Mouse (Mus musculus) heart, adult 8-10 months (tissue): ENCODE data around the gene Isg20l2. TPM values are rescaled to one million over a fixed set of nuclear protein-coding genes. Genes with fewer than 3 reads are reported as not detected.
"Not testable (repeated sequence)": the region's sequence is repeated elsewhere in the genome, so short reads cannot be mapped to it uniquely, and the experiment has no call there.

Experiments used
- DNase-seq: peaks from one replicate; pipeline ENCODE4 v3.0.0; 2022; ENCODE audit warnings: low spot score
- total RNA-seq, 4 experiments: library from RNA; stranded (reverse); gene quantifications; 2 replicates each; pipeline ENCODE4 v1.2.4; 2022

Gene Isg20l2
- 1 to 10 TPM; 9.0 to 9.8 (median 9.7) TPM for total RNA-seq

GRCm38 (mm10) chr3:87930078-87930795 is at the start of gene Isg20l2, which contains the start of gene Rrnad1:
Gene Isg20l2, plus strand, starts transcription at chr3:87930314.
Gene Rrnad1, minus strand, starts transcription at chr3:87930717.
- DNase-seq, result peak; percentile 97

GRCm38 (mm10) chr3:87884291-87884690 is 45.8 kb upstream of the Isg20l2 start:
- no peak for DNase-seq

GRCm38 (mm10) chr3:87884708-87885251 is 45.3 kb upstream of the Isg20l2 start:
- no peak for DNase-seq

DNA sequence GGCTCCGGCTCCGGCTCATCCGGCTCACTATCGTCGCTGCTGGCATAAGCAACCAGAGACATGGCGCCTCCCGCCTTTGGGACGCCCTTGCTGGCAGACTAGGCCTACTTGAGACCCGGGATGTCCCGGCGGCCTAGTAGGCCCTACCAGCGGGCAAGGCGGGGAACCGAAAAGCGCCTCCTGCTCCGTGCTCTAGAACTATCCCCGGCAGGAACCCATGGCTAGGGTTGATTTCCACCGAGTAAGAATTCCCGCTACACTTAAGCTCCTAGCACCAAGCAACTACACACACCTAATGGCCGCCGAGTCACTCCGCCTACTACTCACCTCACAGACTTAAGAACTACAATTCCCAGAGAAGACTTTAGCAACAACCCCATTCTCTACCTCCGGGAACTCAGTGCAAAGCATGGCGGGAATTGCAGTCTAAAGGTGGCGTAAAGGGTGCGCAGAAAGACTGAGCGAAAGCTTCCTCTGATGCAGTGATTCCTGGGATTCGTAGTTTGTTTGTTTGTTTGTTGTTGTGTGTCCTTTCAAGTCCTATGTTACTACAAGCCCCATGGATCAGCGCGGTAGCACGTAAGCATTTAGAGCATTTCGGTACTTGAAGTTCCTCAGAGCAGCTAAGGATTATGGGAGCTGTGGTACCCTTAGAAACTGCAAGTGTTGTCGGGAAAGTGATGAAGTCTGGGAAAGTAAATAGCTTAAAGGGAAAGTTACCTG is 44.7 kb upstream of the Isg20l2 start, which contains the start of gene Prcc:
Gene Prcc (minus strand): TSS at position 328 of the 723 bp plus-strand sequence.
- peak; percentile 99 for DNase-seq

DNA sequence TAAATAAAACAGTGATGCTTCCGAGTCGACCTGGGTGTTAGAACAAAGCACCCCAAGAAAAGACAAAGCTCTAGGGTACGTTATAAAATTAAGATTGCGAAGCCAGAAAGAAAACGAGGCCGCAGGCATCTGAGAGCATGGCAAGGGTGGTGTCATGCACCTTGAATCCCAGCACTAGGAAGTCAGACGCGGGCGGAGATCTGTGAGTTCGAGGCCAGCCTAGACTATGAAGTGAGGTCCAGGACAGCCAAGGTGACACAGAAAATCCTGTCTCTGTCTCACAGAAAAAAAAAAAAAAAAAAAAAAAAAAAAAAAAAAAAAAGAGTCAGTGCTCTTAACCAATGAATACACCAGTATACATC is 44.1 kb upstream of the Isg20l2 start:
- DNase-seq, result no peak

DNA sequence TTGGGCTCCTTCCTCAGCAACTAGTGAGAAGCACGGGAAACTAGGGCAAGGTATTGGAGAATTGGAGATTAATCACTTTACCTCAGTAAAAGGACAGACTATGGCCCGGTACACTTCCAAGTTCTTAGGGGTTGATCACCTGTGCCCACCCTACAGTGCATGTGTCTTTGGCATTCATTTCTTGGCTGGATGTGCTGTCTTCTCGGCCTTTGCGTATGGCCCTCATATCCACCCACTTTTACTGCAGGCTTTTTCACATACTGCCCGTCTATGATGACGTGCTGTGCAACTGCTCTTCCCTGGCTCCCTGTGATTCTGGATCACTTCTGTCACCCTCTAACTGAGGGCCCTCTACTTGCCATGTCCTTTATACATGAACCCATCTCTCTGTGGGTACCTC is 43.7 kb upstream of the Isg20l2 start:
- DNase-seq, result no peak

DNA sequence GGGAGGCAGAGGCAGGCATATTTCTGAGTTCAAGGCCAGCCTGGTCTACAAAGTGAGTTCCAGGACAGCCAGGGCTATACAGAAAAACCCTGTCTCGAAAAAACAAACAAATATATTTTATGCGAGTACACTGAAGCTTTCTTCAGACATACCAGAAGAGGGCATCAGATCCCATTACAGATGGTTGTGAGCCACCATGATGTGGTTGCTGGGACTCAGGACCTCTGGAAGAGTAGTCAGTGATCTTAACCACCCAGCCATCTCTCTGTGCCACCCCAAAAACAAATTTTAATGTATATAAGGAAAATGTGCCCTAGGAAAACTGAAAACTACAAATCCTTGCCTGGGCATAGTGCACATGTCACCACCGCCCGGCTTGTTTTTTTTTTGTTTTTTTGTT is 42.7 kb upstream of the Isg20l2 start:
- DNase-seq, result not testable (repeated sequence)

GRCm38 (mm10) chr3:87891481-87891880 is 38.6 kb upstream of the Isg20l2 start:
- no peak for DNase-seq

- DNase-seq, result no peak
Observed at GRCm38 (mm10) chr3:87893367-87893905, 36.7 kb upstream of the Isg20l2 start.

- no peak for DNase-seq
Observed at GRCm38 (mm10) chr3:87899266-87899665, 30.8 kb upstream of the Isg20l2 start.

DNA sequence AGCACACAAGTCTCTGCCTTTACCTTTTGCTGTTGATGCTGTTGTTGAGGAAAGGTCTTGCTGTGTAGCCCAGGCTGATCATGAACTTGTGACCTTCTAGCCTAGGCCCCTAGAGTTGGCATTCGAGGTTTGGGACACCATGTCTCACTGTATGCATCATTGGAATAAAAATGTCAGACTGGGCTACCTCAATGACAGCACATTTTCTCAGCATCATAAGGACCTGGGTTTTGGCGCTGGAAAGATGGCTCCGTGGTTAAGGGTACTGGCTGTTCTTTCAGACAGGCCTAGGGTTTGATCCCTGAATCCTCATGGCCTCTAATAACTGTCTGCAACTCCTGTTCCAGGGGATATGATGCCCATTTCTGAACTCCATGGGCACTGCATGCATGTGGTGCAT is 30.3 kb upstream of the Isg20l2 start:
- DNase-seq, result no peak

GRCm38 (mm10) chr3:87901036-87901624 is 29.0 kb upstream of the Isg20l2 start:
- no peak for DNase-seq

- DNase-seq, result not testable (repeated sequence)
Observed at GRCm38 (mm10) chr3:87901959-87902358, 28.2 kb upstream of the Isg20l2 start.

DNA sequence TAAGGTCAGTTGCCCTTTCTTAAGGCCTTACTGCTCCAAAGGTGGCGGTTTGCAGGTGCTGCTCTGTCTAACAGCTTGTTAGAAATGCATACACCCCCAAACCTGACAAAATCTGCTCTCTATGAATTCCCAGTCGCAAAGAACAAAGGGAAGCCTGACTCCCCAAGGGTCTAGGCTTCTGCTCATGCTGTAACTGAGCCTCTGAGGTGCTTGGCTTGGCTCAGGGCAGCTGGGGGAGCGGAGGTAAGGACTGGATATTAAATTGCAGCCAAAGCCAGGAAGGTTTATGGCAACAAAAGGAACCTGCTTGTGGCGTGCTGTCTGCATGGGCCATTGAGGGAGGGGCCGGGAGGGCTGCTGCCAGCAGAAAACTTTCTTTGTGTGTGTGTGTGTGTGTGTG is 26.3 kb upstream of the Isg20l2 start:
- no peak for DNase-seq

DNA sequence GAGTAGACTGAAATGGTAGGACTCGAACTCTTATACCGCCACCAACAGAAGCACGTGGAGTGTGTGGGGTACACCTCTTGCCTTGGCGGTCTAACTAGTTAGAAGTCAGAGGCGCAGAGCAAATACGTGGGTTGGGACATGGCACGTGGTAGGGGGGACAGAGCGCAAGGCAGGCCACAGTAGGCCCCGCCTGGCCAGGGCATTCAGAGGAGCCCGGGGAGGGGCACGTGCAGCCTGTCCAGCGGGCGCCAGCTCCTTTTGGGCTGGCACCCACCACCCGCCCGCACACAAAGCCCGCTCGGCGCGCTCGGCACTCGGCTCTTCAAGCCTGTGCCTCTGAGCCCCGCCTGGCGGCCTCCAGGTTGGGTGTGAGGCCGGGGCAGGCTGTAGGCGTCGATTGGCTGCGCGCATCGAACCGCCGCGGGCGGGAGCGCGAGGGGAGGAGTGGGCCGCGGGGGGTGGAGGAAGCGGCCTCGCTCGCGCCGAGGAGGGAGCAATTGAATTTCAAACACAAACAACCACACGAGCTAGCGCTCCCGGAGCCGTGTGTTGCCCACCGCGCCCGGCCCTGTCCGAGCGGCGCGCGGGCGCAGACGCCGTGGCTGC is 24.1 kb upstream of the Isg20l2 start, which contains the start of gene Hdgf:
Gene Hdgf (plus strand): TSS at position 442 of the 606 bp plus-strand sequence.
- DNase-seq, result peak; percentile 92

DNA sequence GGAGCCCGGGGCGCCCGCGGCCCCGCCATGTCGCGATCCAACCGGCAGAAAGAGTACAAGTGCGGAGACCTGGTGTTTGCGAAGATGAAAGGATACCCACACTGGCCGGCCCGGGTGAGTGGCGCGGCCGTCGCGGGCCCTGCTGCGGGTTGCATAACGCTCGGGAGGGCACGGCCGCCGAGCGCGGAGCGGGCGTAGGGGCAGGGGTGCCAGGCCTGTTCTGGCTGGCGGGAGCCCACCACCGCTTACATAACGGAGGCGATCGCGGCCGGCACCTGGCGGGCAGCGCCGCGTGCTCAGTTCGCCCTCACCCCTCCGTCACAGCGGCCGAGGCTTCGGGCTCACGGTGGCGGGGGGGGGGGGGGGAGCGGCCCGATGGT is 23.5 kb upstream of the Isg20l2 start:
- peak; percentile 50 for DNase-seq

DNA sequence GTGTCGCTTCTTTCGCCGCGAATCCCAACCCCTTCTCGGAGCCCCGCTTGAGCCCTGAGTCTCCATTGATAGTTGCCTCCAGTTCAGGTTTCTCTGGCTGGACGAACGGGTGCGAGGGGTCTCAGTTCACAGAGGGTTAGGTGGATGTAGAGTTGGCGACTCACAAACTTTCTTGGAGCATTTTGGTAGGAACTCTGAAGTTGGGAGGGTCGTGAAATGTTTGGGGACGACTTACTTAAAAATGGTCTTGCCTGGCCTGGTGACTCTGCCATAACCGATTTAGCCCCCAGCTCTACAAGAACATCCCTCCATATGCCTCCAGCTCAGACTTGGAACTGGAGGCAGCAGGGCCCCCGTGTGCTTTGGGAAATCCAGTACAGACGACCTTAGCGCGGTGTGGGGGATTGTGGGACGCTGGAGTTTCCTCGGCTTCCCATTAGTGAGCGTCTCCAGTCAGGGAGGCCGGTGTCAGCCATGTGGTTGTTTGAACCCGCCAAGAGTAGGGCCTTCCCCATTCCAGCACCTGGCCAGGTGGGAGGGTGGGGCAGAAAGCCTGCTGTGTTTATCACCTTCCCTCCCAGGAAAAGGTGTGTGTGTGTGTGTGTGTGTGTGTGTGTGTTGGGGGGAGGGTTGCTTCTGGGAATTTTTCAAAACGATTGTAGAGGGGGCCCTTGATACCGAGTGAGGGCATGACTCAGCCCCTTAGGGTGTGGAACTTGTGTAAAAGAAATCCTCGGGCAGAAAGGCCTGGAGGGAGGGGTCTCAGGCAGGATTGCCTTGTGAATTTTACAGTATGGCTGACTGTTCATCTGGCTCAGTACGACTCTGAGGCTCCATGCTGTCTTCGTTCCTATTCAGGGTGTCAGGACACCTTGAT is 22.9 kb upstream of the Isg20l2 start:
- no peak for DNase-seq

DNA sequence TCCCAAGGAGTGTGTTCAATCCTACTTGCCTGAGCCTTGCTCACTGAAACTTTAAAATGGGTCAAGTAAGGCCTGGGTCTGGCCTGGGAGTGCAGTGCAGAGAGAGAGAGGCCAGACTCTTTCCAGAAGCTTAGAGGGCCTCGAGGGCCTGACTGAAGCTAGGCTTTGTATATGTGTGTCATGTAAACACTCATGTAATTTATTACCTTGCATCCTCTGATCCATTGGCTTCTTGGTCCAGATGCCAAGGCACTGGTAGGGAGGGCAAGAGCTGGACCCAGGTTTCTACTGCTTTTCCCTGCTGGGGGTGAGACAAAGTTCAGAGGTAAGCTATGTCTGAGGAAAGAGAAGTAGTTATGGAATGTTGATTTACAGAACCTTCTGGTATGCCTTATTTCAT is 22.2 kb upstream of the Isg20l2 start:
- DNase-seq, result no peak

DNA sequence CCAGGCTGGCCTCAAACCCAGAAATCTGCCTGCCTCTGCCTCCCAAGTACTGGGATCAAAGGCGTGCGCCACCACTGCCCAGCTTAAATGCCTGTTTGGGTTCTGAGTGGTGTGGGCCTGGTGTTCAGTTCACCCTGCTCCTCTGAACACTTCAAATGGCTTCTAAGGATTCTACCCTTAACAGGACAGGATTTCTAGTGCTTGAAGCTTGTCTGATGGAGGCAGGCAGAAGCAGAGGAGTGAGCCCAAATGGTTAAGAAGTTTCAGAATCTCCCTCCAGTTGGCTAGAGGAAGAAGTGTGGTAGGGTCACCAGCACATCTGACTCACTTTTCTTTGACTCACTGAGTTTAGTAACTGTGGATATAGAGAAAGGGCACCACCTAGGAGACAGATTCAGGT is 20.7 kb upstream of the Isg20l2 start:
- no peak for DNase-seq

- DNase-seq, result no peak
Observed at GRCm38 (mm10) chr3:87909874-87910273, 20.2 kb upstream of the Isg20l2 start.
